Comparison of ENCODE assay signal across 19 mouse cellular contexts in genomic region chr7:37527890-37528289, GRCm38 (mm10).
DNase-seq lines count a peak whose midpoint lies in the region; ATAC-seq and TF ChIP-seq lines count a peak whose summit lies in the region.
"Had no signal": no experiment of that assay in that cellular context is flagged by ENCODE, and none has a peak within 500 bp of the region (broad histone marks: within the 10 kb centered on the region; RNA-seq: fewer than 3 reads in every experiment).

No protein-coding gene starts in this region.

- ATAC-seq in heart, embryonic 11.5 days (replicated peaks; ENCODE audit: insufficient number of reproducible peaks, low FRiP score, low TSS enrichment): 0 out of 2 replicates have a peak, but pooled peaks have one; percentile 31
- ATAC-seq in lung, embryonic 16.5 days (ENCODE audit: low read depth): 0 out of 2 replicates have a peak, but pooled peaks have one; percentile 55

- no peak overlapping the region for H3K4me3 ChIP-seq in heart, embryonic 11.5 days (ENCODE audit: low read depth, low read length)
- no peak overlapping the region for H3K4me3 ChIP-seq in heart, embryonic 10.5 days
- H3K4me3 ChIP-seq in lung, embryonic 16.5 days (ENCODE audit: low read length): no peak overlapping the region
- H3K4me3 ChIP-seq: embryonic facial prominence, embryonic 15.5 days; forebrain, embryonic 10.5 days; heart, embryonic 15.5 days; hindbrain, embryonic 15.5 days; neural tube, embryonic 12.5 days had no signal

- no peak overlapping the region for H3K27ac ChIP-seq in heart, embryonic 11.5 days (ENCODE audit: low read depth, low read length)
- H3K27ac ChIP-seq in heart, embryonic 10.5 days: no peak overlapping the region
- H3K27ac ChIP-seq in lung, embryonic 16.5 days (ENCODE audit: low read length): no peak overlapping the region
- H3K27ac ChIP-seq: embryonic facial prominence, embryonic 15.5 days; forebrain, embryonic 10.5 days; heart, embryonic 15.5 days; hindbrain, embryonic 15.5 days; neural tube, embryonic 12.5 days; stomach, postnatal 0 days had no signal

- no peaks in the 10 kb centered on the region for H3K9me3 ChIP-seq in heart, embryonic 11.5 days (replicated peaks; ENCODE audit: control insufficient read depth, low read length)
- no peaks in the 10 kb centered on the region for H3K9me3 ChIP-seq in heart, embryonic 10.5 days
- no peaks in the 10 kb centered on the region for H3K9me3 ChIP-seq in lung, embryonic 16.5 days (ENCODE audit: control insufficient read depth, low read length)
- H3K9me3 ChIP-seq: embryonic facial prominence, embryonic 15.5 days; forebrain, embryonic 10.5 days; heart, embryonic 15.5 days; hindbrain, embryonic 15.5 days; neural tube, embryonic 12.5 days had no signal

- H3K36me3 ChIP-seq in heart, embryonic 11.5 days (ENCODE audit: control insufficient read depth, insufficient read depth, low read length): no peaks in the 10 kb centered on the region
- H3K36me3 ChIP-seq in heart, embryonic 10.5 days: no peaks in the 10 kb centered on the region
- no peaks in the 10 kb centered on the region for H3K36me3 ChIP-seq in lung, embryonic 16.5 days (ENCODE audit: control insufficient read depth, insufficient read depth, low read length)
- H3K36me3 ChIP-seq: embryonic facial prominence, embryonic 15.5 days; forebrain, embryonic 10.5 days; heart, embryonic 15.5 days; hindbrain, embryonic 15.5 days; neural tube, embryonic 12.5 days had no signal

- no peaks in the 10 kb centered on the region for H3K27me3 ChIP-seq in heart, embryonic 11.5 days (ENCODE audit: control insufficient read depth, insufficient read depth, low read length)
- H3K27me3 ChIP-seq in heart, embryonic 10.5 days (ENCODE audit: insufficient read depth, poor library complexity, severe bottlenecking): peaks cover 6% of the 10 kb centered on the region; the same call in 1 of the 2 replicates
- H3K27me3 ChIP-seq in lung, embryonic 16.5 days (ENCODE audit: control insufficient read depth, insufficient read depth, low read depth, low read length): no peaks in the 10 kb centered on the region
- H3K27me3 ChIP-seq: embryonic facial prominence, embryonic 15.5 days; heart, embryonic 15.5 days; hindbrain, embryonic 15.5 days; neural tube, embryonic 12.5 days had no signal

- no peak for TF ChIP-seq CTCF in brain, embryonic 14.5 days (IDR thresholded peaks at IDR 0.05; ENCODE audit: borderline replicate concordance, extremely low read depth, insufficient read depth, insufficient read length)

- no peak overlapping the region for H3K9ac ChIP-seq in heart, embryonic 11.5 days (ENCODE audit: low read depth, low read length)
- no peak overlapping the region for H3K9ac ChIP-seq in lung, embryonic 16.5 days (ENCODE audit: low read length)
- H3K9ac ChIP-seq: embryonic facial prominence, embryonic 15.5 days; heart, embryonic 15.5 days; hindbrain, embryonic 15.5 days; neural tube, embryonic 12.5 days had no signal

- no peaks in the 10 kb centered on the region for H3K4me1 ChIP-seq in heart, embryonic 11.5 days (ENCODE audit: control insufficient read depth, insufficient read depth, low read length)
- H3K4me1 ChIP-seq in heart, embryonic 10.5 days: no peaks in the 10 kb centered on the region
- H3K4me1 ChIP-seq in lung, embryonic 16.5 days (replicated peaks; ENCODE audit: control insufficient read depth, insufficient read depth, low read length): 0 out of 2 replicates have a peak, but pooled peaks cover 5% of the 10 kb centered on the region
- H3K4me1 ChIP-seq: embryonic facial prominence, embryonic 15.5 days; heart, embryonic 15.5 days; neural tube, embryonic 12.5 days had no signal

- TF ChIP-seq POLR2A in brain, embryonic 14.5 days (IDR thresholded peaks at IDR 0.05; ENCODE audit: borderline replicate concordance, extremely low read depth, insufficient read depth, insufficient read length, poor library complexity, severe bottlenecking): no peak

- no peak for DNase-seq in heart, embryonic 10.5 days (ENCODE audit: low spot score)
- DNase-seq in lung, postnatal 14 days: no peak
- peak; percentile 62 for DNase-seq in brain, embryonic 14.5 days (ENCODE audit: low read depth)
- DNase-seq in cerebellum, adult 8-10 months: peak; percentile 67
- no peak for DNase-seq in urinary bladder, postnatal 4 days (ENCODE audit: low spot score in 2 of 2)
- no peak for DNase-seq in layer of hippocampus, postnatal 36 days
- DNase-seq: adrenal gland, adult 8-10 months; gastrocnemius, postnatal 36 days; kidney, adult 2 months; kidney, postnatal 14 days; thymus, postnatal 14 days had no signal

- WGBS in heart, embryonic 11.5 days (ENCODE audit: insufficient replicate concordance): 84% methylated on average over 2 of the region's 2 CpGs
- 80% methylated on average over 2 of the region's 2 CpGs for WGBS in heart, embryonic 10.5 days
- WGBS in lung, embryonic 16.5 days: 48% methylated on average over 2 of the region's 2 CpGs

- no peak overlapping the region for H3K4me2 ChIP-seq in heart, embryonic 11.5 days
- H3K4me2 ChIP-seq in lung, embryonic 16.5 days (ENCODE audit: low read depth, low read length): no peak overlapping the region
- H3K4me2 ChIP-seq: embryonic facial prominence, embryonic 15.5 days; heart, embryonic 15.5 days; hindbrain, embryonic 15.5 days; neural tube, embryonic 12.5 days had no signal

Comparison
In these comparisons a context has a peak if more than half of its experiments do, and no peak if none do; other contexts are left out.
1. DNase-seq: peak in brain, embryonic 14.5 days (single experiment) and cerebellum, adult 8-10 months (single experiment); none in heart, embryonic 10.5 days (single experiment), lung, postnatal 14 days (single experiment), urinary bladder, postnatal 4 days (0 of 2) and layer of hippocampus, postnatal 36 days (0 of 2).